Mouse (Mus musculus): Measurements from ENCODE around the gene Tac4. TPM values are rescaled to one million over a fixed set of nuclear protein-coding genes. Genes with fewer than 3 reads are reported as not detected.

Tac4 gene
- polyA plus RNA-seq (2012; rRNA removed; ENCODE audit: low replicate concordance), result 0.14 TPM in 1 of 2 replicates, not detected in the other

DNA sequence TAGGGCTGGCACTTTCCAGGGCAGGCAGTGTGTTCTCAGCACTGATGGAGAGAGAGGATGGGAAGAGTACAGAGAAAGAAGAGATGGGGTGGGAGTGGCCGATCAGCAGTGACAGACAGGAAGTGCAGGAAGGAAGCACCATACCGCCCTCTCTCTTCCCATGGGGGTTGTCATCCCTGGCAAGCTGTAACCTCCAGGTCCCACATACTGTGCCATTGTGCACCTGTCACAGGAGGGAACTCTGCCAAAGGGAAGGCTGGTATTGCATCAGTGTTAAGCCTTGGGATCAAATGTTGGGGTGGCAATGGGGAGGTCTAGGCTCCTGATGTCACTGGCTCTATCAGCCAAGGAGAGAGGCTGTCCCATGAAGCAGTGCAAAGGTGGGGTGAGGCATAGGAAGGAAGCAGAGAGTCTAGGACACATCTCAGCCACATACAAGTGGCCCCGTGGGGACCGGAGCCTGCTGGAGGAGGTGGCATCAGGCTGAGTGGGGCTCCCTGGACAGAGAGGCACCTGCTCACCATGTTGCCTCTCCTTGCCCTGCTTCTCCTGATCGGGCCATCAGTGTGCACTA lies at the start of gene Tac4:
TSS of gene Tac4 (plus strand) at position 352 of the 574 bp plus-strand sequence.

DNA sequence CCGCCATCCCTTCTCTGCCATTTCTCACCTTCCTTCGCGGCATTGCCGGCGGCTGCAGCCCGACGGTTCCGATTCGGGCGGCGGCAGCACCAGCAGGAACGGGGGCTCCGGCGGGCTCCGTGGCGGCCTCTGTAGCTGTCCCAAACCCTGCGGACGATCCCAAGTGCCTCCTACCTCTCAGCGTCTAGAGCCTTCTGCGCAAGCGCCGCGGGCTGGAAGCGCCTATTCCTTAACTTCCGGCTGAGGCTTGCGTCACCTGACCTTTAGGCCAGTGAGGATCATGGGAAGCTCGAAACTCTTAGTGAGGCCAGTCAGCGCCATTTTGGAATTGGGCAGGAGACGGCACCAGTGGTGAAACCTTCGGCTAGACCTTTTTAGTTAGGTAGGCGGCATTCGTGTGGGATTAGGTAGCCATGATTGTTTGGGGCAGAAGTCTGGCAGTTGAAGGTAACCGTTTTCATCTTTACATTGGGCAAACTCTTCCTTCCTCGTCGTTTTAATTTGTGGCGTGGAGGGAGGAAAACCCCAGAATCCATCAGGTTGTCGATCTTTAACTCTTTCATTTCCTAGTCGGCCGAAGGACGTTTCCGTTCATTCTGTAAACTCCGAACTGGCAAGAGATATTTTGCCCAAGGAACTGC lies 48.8 kb downstream of the Tac4 start, which contains the start of gene Kat7:
TSS of gene Kat7 (minus strand) at position 240 of the 641 bp plus-strand sequence.

Other genes with a start within 250 kb of the Tac4 start
- gene Pdk2, start 220.2 kb upstream of the Tac4 start, polyA plus RNA-seq (2012; rRNA removed; ENCODE audit: low replicate concordance), result 89.9 and 314 TPM in 2 replicates
- gene Itga3, start 184.7 kb upstream of the Tac4 start, polyA plus RNA-seq (2012; rRNA removed; ENCODE audit: low replicate concordance), result 19.4 and 24.8 TPM in 2 replicates
- 0.80 and 1.6 TPM in 2 replicates for gene Dlx3, start 141.4 kb upstream of the Tac4 start, polyA plus RNA-seq (2012; rRNA removed; ENCODE audit: low replicate concordance)
- 0.78 and 1.6 TPM in 2 replicates for gene Dlx4, start 115.3 kb upstream of the Tac4 start, polyA plus RNA-seq (2012; rRNA removed; ENCODE audit: low replicate concordance)
- gene Kat7, start 48.7 kb downstream of the Tac4 start, polyA plus RNA-seq (2012; rRNA removed; ENCODE audit: low replicate concordance), result 25.6 and 51.8 TPM in 2 replicates
- 52.6 and 81.5 TPM in 2 replicates for gene Fam117a, start 75.5 kb downstream of the Tac4 start, polyA plus RNA-seq (2012; rRNA removed; ENCODE audit: low replicate concordance)
- gene Slc35b1, start 123.2 kb downstream of the Tac4 start, polyA plus RNA-seq (2012; rRNA removed; ENCODE audit: low replicate concordance), result 59.5 and 121 TPM in 2 replicates
- gene Spop, start 152.6 kb downstream of the Tac4 start, polyA plus RNA-seq (2012; rRNA removed; ENCODE audit: low replicate concordance), result 32.9 and 38.4 TPM in 2 replicates

Data from mammary gland, adult 2 months (tissue).